Mouse (Mus musculus): ENCODE results near the gene C8b.

GRCm38 (mm10) chr4:104725673-104726072 is 40.4 kb upstream of the C8b start:
- TF ChIP-seq CTCF (IDR thresholded peaks at IDR 0.05; ENCODE audit: low read depth, low read length) (no peak), POLR2A (IDR thresholded peaks at IDR 0.05; ENCODE audit: borderline replicate concordance, low read depth, low read length) (no peak)

Measured in bone marrow macrophage, adult 2 months (primary cell).